Mouse (Mus musculus) left cerebral cortex, postnatal 4 days (tissue): Measurements from ENCODE around the gene Decr2. TPM values are rescaled to one million over a fixed set of nuclear protein-coding genes. Genes with fewer than 3 reads are reported as not detected.
A peak's percentile ranks its signal among the peaks of the same experiment; 100 is the strongest.
"Not testable (repeated sequence)": the region's sequence is repeated elsewhere in the genome, so short reads cannot be mapped to it uniquely, and the experiment has no call there.

Experiments used
- DNase-seq: peaks from one replicate; pipeline ENCODE4 v3.0.0-alpha.2; 2022
- intact Hi-C: fragments of 180-260 bp; cut with DNase I; formaldehyde crosslinking; loops from one replicate; pipeline ENCODE4 v1.15.1; 2025
- total RNA-seq, 2 experiments: library from RNA; stranded (reverse); gene quantifications; 2 replicates each; pipeline ENCODE4 v1.2.3; 2021

Gene Decr2
- total RNA-seq = 10 to 100 TPM; 21.7 to 24.3 TPM

- intact Hi-C loops = no loop called here
Observed at GRCm38 (mm10) chr17:26089905-26090632, at the start of gene Decr2. Gene Decr2, minus strand, starts transcription at chr17:26090337.

GRCm38 (mm10) chr17:26138901-26139381 lies 48.8 kb upstream of the Decr2 start:
- DNase-seq = peak; percentile 53
- intact Hi-C loops = loop anchor here (10.0 kb wide), 1 partner anchor 106 kb away; the partner anchor contains the start of gene Fam234a

More at GRCm38 (mm10) chr17:26089905-26090632, at the start of gene Decr2:
- DNase-seq = peak; percentile 90

GRCm38 (mm10) chr17:26138239-26138836 lies 48.2 kb upstream of the Decr2 start, which contains the start of gene Axin1:
Gene Axin1, plus strand, starts transcription at chr17:26138688.
- peak; percentile 97 for DNase-seq
- intact Hi-C loops = loop anchor here (10.0 kb wide), 1 partner anchor 106 kb away; the partner anchor contains the start of gene Fam234a

- intact Hi-C loops = loop anchor here (10.0 kb wide), 1 partner anchor 107 kb away; the partner anchor contains the start of gene Fam234a
Observed at GRCm38 (mm10) chr17:26137751-26138130, 47.6 kb upstream of the Decr2 start.

DNA sequence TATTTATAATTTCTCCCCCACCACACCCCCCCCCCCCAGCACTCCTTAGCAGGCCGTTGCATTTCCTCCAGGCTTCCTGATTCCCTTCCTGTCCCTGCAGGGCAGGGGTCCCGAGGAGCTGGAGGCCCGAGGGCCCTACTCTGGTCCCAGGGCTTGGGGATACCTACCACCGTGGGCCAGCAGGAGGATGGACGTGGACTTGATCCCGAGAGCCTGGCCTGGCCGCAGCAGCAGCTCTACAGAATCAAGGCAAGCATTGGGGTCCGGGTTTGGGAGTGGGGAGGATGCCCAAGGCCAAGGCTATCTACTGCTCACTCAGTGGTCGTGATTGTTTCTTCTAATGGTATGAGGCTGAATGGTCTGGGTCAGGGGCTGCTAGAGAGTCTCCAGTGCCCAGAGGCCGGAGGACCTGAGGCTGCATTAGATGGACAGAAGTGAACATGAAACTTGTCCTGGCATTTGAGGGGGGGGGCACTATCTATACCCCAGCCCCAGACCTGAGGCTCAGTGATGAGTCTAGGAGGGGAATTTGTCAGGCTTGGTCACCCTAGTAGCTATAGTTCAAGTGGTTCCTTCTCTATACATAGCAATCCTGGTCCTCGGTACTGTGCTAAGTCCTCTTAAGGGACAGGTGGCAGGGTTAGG lies 47.1 kb upstream of the Decr2 start:
- no peak for DNase-seq
- intact Hi-C loops = loop anchor here (10.0 kb wide), 1 partner anchor 108 kb away; the partner anchor contains the start of gene Fam234a

More at GRCm38 (mm10) chr17:26137751-26138130, 47.6 kb upstream of the Decr2 start:
- no peak for DNase-seq

GRCm38 (mm10) chr17:26131856-26132853 lies 42.0 kb upstream of the Decr2 start:
- intact Hi-C loops = loop anchor here (10.0 kb wide), 1 partner anchor 113 kb away; the partner anchor contains the start of gene Fam234a
- DNase-seq = no peak

DNA sequence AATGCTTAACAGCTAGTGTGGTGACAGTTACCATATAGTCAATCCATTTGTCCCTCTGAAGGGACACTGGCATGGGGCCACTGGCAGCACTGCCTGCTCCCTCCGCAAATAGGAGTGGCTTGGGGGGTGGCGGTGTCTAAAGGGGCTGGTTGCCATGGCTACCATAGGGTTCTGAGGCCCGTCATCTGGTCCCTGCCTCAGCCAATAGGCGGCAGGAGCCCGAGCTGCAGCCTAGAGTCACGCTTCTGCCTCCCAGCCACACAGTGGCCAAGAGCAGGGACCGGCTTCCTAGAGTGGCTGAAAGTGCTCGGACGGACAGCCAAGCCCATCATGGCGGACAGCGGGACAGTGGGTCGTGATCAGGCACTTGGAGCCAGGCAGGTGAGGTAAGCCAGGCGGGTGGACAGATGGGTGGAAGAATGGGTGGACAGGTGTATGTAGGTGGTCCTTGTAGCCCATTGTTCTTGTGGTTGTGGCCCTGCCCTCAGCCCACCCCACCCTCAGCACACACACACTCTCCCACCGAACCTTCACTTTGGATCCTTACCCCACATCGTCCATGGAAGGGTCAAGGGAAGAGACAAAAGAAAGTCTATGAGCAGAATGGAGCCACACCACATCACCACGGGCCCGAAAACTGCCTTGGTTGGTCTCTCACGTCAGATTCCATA lies 41.1 kb upstream of the Decr2 start:
- no peak for DNase-seq
- intact Hi-C loops = loop anchor here (10.0 kb wide), 1 partner anchor 114 kb away; the partner anchor contains the start of gene Fam234a

DNA sequence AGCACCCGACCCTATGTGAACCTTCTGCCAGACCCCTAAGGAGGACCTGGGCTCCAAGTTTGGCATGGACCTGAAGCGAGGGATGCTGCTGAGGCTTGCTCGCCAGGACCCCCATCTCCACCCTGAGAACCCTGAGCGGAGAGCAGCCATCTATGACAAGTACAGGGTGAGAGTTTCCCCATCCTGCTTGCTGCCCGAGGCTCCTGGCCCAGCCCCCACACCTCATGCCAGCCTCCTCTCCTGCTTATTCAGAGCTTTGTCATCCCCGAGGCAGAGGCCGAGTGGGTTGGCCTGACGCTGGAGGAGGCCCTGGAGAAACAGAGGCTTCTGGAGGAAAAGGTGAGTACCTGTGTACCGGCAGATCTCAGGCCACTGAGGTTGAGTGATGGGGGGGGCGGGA lies 35.1 kb upstream of the Decr2 start:
- DNase-seq = no peak
- intact Hi-C loops = no loop called here

GRCm38 (mm10) chr17:26124560-26124959 lies 34.4 kb upstream of the Decr2 start:
- intact Hi-C loops = no loop called here
- no peak for DNase-seq

- intact Hi-C loops = no loop called here
- DNase-seq = peak; percentile 98
Observed at GRCm38 (mm10) chr17:26123267-26123684, 33.1 kb upstream of the Decr2 start, which contains the start of gene Mrpl28. Gene Mrpl28, plus strand, starts transcription at chr17:26123500.

DNA sequence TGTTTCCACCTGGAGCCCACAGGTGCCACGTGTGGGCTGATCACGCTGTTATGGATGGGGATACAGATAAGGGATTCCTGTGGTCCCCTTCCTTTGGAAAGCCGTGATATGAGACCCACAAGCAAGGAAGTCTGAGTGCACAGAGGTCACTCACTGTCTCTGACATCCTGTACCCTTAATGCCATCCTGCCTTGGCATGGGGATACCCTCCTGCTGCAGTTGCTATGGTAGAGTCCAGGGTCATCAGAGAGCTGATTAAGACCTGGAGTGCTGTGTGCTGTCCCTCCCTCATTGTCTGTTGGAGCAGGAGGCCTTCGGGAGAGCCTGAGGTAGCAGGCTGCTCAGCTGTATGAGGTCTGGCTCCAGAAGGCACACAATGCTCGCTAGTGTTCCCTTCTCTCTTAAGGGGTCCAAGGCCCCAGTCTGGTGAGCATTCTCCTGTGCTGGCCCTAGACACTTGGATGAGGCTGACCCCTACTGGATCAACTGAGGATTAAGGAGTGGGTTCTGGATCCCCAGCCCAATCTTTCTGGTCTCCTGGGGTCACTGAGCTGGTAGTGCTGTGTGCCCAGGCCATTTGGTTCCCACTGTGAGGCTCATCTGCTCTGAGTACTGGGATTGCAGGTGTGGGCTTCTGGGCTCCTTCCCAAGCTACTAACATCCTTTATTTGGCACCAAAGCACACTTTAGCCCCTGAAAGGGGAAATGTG lies 32.4 kb upstream of the Decr2 start:
- intact Hi-C loops = no loop called here
- peak; percentile 47 for DNase-seq

- DNase-seq = peak; percentile 60
- intact Hi-C loops = no loop called here
Observed at GRCm38 (mm10) chr17:26119766-26120710, 29.9 kb upstream of the Decr2 start.

DNA sequence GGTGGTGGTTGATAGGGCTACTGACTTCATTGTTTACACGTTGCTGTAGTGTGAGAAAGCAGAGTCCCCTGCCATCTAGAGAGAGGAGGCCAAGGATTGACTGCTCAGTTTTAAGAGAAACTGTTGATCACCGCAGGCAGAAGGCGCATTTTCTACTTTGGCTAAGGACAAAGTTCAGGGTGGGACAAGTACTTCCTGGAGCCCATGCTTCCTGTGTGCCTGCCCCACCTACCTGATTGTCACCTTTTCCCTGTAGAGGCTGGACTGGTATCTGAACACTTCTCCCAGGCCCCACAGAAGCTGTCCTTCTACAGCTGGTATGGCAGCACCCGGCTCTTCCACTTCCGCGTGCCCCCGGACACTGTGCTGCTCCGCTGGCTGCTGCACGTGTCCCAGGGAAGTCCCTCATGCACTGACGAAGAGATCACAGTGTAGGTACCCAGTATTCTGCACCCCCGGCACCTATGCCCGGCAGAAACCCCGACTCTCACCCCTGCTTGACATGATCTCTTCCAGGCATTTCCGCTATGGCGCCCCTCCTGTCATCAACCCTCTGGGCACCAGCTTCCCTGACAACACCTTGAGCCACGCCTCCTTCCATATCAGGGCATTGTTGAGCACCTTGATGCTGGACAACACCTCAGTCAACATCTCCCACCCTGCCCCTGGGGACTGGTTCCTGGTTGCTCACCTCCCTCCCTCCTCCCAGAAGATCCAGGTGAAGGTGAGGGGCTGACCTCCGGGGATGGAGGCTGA lies 26.5 kb upstream of the Decr2 start:
- intact Hi-C loops = no loop called here
- no peak for DNase-seq

DNA sequence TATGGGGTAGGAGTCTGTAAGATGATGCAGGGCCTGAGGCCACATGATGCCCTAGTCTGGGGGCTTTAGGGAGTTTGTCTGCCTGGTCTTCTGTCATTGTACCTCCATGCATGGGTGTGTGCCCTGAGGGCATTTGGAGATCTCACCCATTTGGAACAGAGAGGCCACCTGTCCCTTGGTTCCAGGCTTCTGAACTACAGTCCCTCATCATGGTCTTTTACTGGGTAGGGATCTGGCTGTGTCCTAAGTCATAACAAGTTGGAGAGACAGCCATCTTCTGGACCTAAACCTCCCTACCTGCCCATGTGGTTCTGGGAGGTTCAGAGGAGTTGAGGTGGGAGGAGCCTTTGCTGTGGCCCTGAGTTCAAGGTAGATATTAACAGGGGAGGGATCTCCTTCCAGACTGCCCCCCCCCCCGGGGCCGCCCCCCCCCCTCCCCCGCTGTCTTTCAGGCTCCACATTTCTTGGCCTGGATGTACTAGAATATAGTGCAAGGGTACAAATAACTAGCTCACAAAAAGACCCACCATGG lies 25.9 kb upstream of the Decr2 start:
- intact Hi-C loops = no loop called here
- no peak for DNase-seq

DNA sequence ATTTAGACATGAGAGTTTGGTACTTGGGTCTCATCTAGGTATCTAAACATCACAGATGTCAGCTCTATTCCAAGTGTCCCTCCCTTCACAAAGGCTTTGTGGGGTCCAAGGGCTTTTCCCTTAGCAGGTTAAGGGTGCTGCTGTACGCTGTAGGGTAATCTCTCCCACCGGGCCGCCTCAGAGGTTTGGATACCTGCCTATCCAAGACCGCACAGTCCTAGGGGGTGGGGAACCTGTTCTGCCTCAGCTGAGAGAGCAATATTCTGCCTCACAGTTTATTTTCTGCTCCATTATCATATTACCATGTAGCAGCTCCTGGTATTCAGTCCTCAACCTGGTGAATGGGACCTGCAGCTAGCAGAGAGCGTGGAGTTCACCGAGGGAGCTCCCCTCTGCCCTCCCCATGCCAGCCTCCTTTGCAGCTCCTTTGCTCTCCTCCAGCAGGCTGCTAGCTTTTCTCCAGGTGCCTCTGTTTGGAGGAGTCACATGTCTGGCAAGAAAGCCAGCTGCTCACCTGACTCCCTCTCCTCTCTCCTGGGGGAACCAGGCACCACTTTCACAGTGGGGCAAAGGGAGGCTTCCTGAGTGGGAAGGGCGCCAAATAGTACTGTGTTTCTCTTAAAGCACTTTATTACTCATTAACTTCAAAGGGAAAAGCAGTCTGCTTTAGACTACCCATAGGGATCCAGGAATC lies 25.2 kb upstream of the Decr2 start:
- no peak for DNase-seq
- intact Hi-C loops = no loop called here

GRCm38 (mm10) chr17:26114461-26114860 lies 24.3 kb upstream of the Decr2 start:
- DNase-seq, intact Hi-C loops: not testable (repeated sequence)
